Mouse (Mus musculus) heart, postnatal 25 days (tissue): ENCODE measurements at regions not wholly inside any gene's neighbourhood (a gene's known extent, or its start where the extent isn't known, plus 50 kb on each side); places are given as distances from the start of the nearest gene placed in this dataset.
"Not testable (repeated sequence)": the region's sequence is repeated elsewhere in the genome, so short reads cannot be mapped to it uniquely, and the experiment has no call there.

Experiments used
- DNase-seq: peaks from one replicate; pipeline ENCODE4 v3.0.0; 2022; ENCODE audit warnings: low spot score
- intact Hi-C: fragments of 180-260 bp; cut with DNase I; formaldehyde crosslinking; loops from one replicate; pipeline ENCODE4 v1.15.1; 2025

DNA sequence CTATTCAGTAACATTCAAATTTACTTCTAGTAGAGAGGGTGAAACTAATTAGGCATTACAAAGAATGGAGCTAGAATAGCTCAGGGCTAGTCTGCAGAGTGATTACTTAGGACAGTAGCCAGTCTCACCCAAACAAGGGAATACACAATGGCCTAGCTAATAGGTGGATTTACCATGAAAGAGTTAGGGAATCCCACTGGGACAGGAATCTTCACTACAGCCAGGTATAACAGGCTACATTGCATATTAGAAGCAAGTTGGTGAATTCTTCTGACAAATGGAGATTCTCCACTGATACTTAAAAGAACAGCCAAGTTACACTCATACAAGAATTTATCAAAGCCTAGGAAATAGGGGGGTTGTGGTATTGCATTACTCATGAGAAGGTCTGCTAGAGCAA lies 670.2 kb upstream of the Chrm3 start:
- intact Hi-C loops, DNase-seq: not testable (repeated sequence)

DNA sequence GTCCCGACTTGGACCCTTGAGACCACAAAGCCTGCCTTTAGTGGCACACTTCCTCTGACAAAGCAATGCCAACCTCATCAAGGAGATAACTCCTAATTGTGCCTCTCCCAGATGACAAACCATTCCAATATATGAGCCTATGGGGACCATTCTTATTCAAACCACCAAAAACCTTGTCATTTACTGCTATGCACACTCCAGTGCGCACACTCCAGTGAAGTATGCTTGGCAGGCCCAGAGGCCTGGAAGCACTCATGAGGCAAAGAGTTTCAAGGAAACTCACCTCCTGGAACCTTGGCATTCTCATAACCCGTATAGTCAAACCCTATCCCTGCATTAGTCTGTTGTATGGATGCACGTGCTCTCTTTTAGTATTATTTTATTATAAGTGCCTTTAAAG lies 669.7 kb upstream of the Chrm3 start:
- intact Hi-C loops = no loop called here
- DNase-seq = no peak

- no peak for DNase-seq
- intact Hi-C loops = no loop called here
Measured at GRCm38 (mm10) chr13:11025918-11026317, 665.3 kb upstream of the Chrm3 start.

DNA sequence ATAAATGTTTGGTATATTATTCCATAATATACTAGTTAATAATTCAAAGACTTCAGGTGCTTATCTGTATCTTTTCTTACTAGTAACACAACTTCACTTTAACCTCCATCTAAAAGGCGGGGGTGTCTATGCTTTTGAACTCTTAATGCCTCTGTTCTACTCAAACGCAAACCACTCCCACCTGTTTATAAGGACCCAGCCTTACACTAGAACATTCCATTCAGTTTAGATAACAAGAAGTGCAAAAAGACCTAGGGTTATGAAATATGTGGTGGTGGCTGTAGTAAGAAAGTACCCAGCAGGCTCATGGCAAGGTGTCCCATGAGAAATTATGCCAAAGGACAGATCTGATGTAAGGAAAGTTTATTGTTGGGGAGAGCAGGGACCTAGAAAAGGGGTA lies 663.8 kb upstream of the Chrm3 start:
- intact Hi-C loops = no loop called here
- no peak for DNase-seq

- intact Hi-C loops = no loop called here
- no peak for DNase-seq
Measured at GRCm38 (mm10) chr13:11017584-11017983, 656.9 kb upstream of the Chrm3 start.

DNA sequence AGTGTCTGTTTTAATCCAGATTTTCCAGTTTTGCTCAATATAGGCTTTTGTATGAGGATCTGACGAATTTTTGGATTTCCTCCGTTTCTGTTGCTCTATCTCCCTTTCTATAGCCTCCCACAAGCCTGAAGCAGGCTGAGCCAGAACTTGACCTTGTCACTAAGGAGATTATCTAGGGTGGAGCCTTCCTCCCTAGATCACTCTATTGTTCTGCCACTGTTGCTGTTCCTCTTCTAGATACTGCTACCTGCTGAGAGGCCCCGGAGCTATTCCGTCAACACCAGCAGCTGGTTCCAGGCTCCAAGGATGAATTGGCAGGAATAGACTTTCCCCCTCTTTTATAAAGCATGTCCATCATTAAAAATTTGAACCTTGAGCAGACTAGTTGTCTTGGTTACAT lies 644.7 kb upstream of the Chrm3 start:
- intact Hi-C loops = no loop called here

GRCm38 (mm10) chr13:10991151-10991550 lies 630.5 kb upstream of the Chrm3 start:
- DNase-seq = no peak
- intact Hi-C loops = no loop called here

More for the DNA sequence above, 644.7 kb upstream of the Chrm3 start:
- DNase-seq = no peak

GRCm38 (mm10) chr13:10990503-10991025 lies 629.9 kb upstream of the Chrm3 start:
- intact Hi-C loops = no loop called here
- no peak for DNase-seq

DNA sequence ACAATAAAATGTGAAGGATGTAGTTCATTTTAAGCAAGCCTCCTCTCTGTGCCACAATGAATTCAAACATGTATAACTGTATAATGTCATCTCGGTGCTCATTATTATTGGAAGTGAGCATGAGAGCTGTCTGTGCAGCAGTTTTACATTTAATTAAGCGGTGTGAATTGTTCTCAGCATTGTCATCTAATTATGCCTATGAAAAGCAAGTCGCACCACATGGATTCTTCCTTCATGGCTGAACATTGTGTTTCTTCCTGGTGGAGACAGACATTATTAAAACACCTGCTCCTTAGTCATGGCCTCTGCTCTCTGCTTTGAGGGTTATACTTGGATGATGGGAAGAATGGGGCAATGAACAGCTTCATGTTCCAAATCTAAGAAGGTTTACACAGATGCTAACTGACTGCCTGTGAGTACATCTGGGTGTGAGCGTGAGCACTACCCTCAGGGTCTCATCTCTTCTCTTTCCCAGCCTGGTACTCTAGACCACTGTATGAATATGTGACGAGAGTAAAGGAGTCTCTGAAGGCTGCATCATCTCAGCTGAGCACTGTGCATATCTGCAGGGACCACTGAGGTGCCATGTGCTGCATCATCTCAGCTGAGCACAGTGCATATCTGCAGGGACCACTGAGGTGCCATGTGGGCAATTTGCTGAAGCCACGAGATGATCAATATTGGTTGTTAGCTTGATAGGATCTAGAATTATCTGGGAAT lies 628.6 kb upstream of the Chrm3 start:
- intact Hi-C loops = no loop called here
- no peak for DNase-seq

DNA sequence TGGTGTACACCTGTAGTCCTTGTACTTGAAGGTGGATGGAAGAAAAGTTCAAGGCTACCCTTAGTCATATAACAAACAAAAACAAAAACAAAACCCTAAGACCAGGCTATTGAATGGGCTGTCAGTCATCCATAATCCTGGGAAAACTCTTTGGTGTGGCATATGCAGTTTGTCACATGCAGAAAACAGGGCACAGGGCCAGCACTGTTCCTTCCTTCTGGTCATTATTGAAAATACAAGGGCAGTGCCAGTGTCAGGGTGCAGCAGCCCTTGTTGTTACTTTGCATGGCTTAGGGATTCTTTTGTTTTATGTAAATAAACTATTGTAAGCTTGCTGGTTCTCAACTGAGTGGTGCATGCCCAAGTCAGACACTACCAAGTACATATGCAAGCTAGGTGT lies 623.1 kb upstream of the Chrm3 start:
- DNase-seq = no peak
- intact Hi-C loops = no loop called here

GRCm38 (mm10) chr13:10982543-10982942 lies 621.9 kb upstream of the Chrm3 start:
- DNase-seq = no peak
- intact Hi-C loops = no loop called here

- intact Hi-C loops = no loop called here
- no peak for DNase-seq
Measured at GRCm38 (mm10) chr13:10971932-10972331, 611.3 kb upstream of the Chrm3 start.

DNA sequence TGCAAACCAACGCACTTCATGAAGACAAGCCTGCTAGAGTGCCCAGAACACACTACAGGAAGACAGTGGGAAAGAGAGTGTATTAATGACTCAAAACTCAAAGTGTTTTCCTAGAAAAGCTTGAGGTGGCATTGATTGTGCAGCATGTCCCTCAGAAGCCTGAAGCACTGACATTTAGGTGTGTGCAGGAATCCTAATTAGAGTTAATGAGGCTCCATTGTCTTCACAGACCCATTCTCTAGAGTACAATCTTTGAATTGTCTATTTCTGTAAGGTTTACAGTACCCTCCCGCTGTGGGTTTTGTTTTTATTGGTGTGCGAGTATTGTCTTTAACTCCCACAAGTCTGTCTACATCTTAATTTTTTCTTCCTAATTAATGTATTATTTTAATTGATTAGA lies 610.1 kb upstream of the Chrm3 start:
- intact Hi-C loops = no loop called here
- no peak for DNase-seq

DNA sequence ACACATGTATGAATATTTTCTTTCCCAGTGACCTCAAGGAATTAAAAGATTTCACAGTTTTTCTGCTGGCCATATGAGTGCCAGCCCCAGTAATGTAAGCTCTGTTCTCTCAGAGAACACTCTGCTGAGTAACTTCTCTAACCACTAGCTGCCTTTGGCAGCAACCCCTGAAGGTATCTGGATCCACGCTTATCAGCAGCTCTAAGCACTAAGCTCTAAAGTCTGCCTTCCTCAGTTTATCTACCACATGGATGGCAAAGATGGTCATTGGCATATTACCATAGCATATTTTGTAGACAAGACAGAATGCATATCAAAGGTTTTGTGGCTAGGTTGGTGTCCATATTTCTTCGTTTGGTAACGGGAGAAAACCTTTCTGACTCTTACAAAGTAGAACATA lies 592.3 kb upstream of the Chrm3 start:
- intact Hi-C loops = no loop called here
- no peak for DNase-seq

GRCm38 (mm10) chr13:10950658-10951057 lies 590.0 kb upstream of the Chrm3 start:
- DNase-seq, intact Hi-C loops: not testable (repeated sequence)

- intact Hi-C loops = no loop called here
- no peak for DNase-seq
Measured at GRCm38 (mm10) chr13:10947398-10947797, 586.8 kb upstream of the Chrm3 start.

GRCm38 (mm10) chr13:10943877-10944276 lies 583.2 kb upstream of the Chrm3 start:
- DNase-seq = no peak

DNA sequence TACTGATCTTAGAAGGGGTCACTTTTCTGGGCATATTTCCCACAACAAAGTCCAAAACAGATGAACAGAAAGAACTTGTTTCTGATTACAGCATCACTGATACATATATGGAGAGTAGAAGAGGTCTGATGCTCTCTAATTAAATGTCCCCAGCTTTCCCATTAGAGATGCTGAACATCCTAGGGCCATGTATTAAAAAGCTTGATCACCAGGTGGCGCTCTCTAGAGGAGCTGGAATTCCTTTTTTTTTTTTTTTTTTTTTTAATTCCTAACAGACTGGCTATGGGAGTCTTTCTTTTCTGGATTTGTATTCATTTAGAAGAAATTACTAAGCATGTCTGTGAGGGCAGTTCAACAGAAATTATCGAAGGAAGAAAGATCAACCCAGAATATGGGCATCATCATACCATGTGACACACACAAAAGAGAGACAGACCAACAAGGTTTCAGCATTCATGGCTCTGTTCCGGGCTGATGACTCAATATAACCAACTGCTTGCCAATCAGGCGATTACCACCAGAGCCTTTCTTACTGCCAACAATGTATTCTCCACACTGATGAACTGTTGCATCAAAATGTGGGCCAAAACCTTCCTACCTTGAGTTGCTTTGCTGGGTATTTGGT lies 581.5 kb upstream of the Chrm3 start:
- no peak for DNase-seq
- intact Hi-C loops = loop anchor here (2.0 kb wide), 1 partner anchor 621 kb away; no protein-coding TSS in a partner anchor

More at GRCm38 (mm10) chr13:10943877-10944276, 583.2 kb upstream of the Chrm3 start:
- intact Hi-C loops = loop anchor here (2.0 kb wide), 1 partner anchor 619 kb away; no protein-coding TSS in a partner anchor

- intact Hi-C loops = no loop called here
- no peak for DNase-seq
Measured at GRCm38 (mm10) chr13:10938233-10938632, 577.6 kb upstream of the Chrm3 start.

DNA sequence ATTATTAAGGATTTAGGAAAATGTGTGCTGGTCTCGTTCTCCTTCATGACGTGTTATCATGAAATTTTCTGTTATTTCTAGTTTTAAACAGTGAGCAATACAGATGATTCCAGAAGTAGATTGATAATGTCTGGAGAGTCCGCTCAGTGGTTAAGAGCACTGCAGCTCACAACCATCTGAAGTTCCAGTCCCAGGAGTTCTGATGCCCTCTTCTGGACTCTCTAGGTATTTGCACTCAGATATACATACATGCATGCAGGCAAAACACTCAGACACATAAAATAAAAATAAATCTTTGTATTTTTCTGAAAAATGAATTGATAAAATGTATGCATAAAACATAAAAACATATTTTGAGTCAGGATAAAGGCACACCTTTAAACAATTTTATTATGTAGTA lies 570.1 kb upstream of the Chrm3 start:
- DNase-seq = no peak
- intact Hi-C loops = no loop called here

DNA sequence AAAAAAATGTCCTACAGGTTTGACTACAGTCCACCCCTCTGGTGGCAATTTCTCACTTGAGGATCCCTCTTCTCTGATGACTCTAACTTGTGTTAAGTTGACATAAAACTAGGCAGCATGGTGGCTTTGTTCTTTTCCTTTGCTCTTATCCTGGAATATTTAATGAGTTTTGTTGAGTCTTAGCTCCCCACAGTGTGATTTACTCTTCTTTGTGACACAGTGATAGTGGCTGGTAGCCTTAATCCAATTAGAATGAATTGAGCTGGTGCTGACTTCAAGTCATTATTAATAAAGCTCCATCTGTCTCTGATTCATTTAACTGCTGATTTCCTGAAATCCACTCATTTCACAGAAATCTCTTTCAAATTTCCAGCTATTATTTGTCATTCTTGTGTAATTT lies 553.7 kb upstream of the Chrm3 start:
- intact Hi-C loops = no loop called here
- no peak for DNase-seq
